Mouse (Mus musculus): Measurements from ENCODE around the gene Grip2. TPM values are rescaled to one million over a fixed set of nuclear protein-coding genes. Genes with fewer than 3 reads are reported as not detected.

Gene Grip2
- polyA plus RNA-seq, 1 experiment: 1.4 TPM

DNA sequence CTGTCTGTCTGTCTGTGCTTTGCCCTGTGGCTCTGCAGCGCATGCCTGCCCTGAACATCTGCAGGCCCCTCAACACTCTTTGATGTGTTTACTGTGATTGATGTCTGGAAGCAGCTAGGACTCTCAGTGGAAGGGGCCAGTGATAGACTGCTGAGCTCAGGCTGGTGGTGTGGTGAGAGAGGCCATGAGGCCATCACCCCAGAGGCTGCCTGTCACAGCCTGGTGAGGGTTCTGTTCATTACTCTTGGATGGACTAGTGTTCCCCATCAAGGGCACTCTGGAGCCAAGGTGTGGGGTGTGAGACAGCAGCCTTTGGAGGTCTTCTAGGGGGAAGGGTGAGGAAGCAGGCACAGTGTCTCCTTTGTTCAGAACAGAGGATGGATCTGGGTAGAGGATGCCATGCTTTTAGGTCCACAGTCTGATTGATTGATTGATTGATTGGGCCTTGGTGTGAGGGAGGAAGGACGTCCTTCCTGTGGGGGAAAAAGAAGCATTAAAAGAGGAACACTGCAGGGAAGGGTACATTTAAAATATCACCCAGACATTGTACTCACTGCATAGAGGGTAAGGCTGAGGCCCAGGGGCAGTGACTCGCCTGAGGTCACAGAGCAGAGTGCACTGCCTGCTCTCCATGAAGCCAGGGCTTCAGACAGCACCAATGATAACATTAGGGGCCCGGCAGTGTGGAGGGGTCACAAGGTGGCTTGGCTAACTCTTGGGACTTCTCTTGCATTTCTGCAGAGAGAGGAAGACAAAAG is 114.8 kb downstream of the Grip2 start:
- Histone ChIP-seq H3K4me1 (replicated peaks; ENCODE audit: control insufficient read depth, insufficient read depth, low read length) (peaks cover 37% of the 10 kb centered on the region), H3K27me3 (ENCODE audit: control insufficient read depth, insufficient read depth, low read length) (no peaks in the 10 kb centered on the region), H3K4me3 (ENCODE audit: control insufficient read depth, insufficient read depth, low read length) (no peak overlapping the region), H3K27ac (ENCODE audit: control insufficient read depth, insufficient read depth, low read length) (peak overlapping the region; percentile 47; the same call in 1 of the 2 replicates), H3K36me3 (ENCODE audit: control insufficient read depth, insufficient read depth, low read length) (no peaks in the 10 kb centered on the region)
- no peak for TF ChIP-seq CTCF (IDR thresholded peaks at IDR 0.05; ENCODE audit: borderline replicate concordance, control insufficient read depth, extremely low read depth, insufficient read depth, low read length, poor library complexity)
- TF ChIP-seq POLR2A (IDR thresholded peaks at IDR 0.05; ENCODE audit: control insufficient read depth, extremely low read depth, insufficient read depth, low read length, poor library complexity): no peak
- DNase-seq: no peak
- WGBS: 13% methylated on average over 4 of the region's 4 CpGs

Other genes with a start within 250 kb of the Grip2 start
- gene Slc6a6, start 143.2 kb downstream of the Grip2 start, polyA plus RNA-seq (2012; rRNA removed): 141 and 179 TPM in 2 replicates
- 7.2 and 7.8 TPM in 2 replicates for gene Ccdc174, start 50.8 kb upstream of the Grip2 start, polyA plus RNA-seq (2012; rRNA removed)
- gene 4930590J08Rik, start 75.6 kb upstream of the Grip2 start, polyA plus RNA-seq (2012; rRNA removed): 1.1 and 1.4 TPM in 2 replicates
- gene Fgd5, start 151.6 kb upstream of the Grip2 start, polyA plus RNA-seq (2012; rRNA removed): 5.1 and 5.6 TPM in 2 replicates

Data from thymus, adult 2 months (tissue).